Mouse (Mus musculus) midbrain, embryonic 11.5 days (tissue): Measurements from ENCODE around the gene 4932411N23Rik. TPM values are rescaled to one million over a fixed set of nuclear protein-coding genes. Genes with fewer than 3 reads are reported as not detected.
"Not testable (repeated sequence)": the region's sequence is repeated elsewhere in the genome, so short reads cannot be mapped to it uniquely, and the experiment has no call there.

Experiments used
- ATAC-seq: fragments of 200-750 bp; cut with Nextera tagmentation; 2 replicates; pipeline ENCODE4 v1.8.0; 2017; ENCODE audit warnings: moderate TSS enrichment, moderate library complexity; ENCODE audit not compliant: low FRiP score
- DNase-seq: peaks from one replicate; pipeline ENCODE4 v3.0.0; 2015; ENCODE audit warnings: low spot score; ENCODE audit errors: missing footprints
- H3K27ac ChIP-seq: fragments of 300-500 bp; sonication (generic); 2 replicates; pipeline ENCODE4 v1.5.1; 2014; ENCODE audit warnings: low read depth, low read length
- H3K27me3 ChIP-seq: fragments of 300-500 bp; sonication (generic); 2 replicates; pipeline ENCODE4 v1.6.1; 2014; ENCODE audit warnings: mild to moderate bottlenecking, low read length, moderate library complexity, mixed read lengths; ENCODE audit not compliant: control insufficient read depth, insufficient read depth
- H3K36me3 ChIP-seq: fragments of 300-500 bp; sonication (generic); 2 replicates; pipeline ENCODE4 v1.6.1; 2014; ENCODE audit warnings: mild to moderate bottlenecking, low read length, moderate library complexity, mixed read lengths; ENCODE audit not compliant: control insufficient read depth, insufficient read depth
- H3K4me1 ChIP-seq: fragments of 300-500 bp; sonication (generic); 2 replicates; pipeline ENCODE4 v1.6.1; 2014; ENCODE audit warnings: low read length; ENCODE audit not compliant: control insufficient read depth, insufficient read depth
- H3K4me2 ChIP-seq: fragments of 300-500 bp; sonication (generic); 2 replicates; pipeline ENCODE4 v1.6.1; 2014; ENCODE audit warnings: mild to moderate bottlenecking, moderate library complexity
- H3K4me3 ChIP-seq: fragments of 300-500 bp; sonication (generic); 2 replicates; pipeline ENCODE4 v1.5.1; 2014; ENCODE audit warnings: low read depth, low read length
- H3K9ac ChIP-seq: fragments of 300-500 bp; sonication (generic); 2 replicates; pipeline ENCODE4 v1.6.1; 2014; ENCODE audit warnings: low read length
- H3K9me3 ChIP-seq: fragments of 300-500 bp; sonication (generic); 2 replicates; pipeline ENCODE4 v1.6.1; 2016; ENCODE audit warnings: low read length; ENCODE audit not compliant: control insufficient read depth
- WGBS: fragments of 180-500 bp; shearing (Covaris S2); extraction: QIAGEN DNeasy Blood & Tissue Kit; methylation state at CpG from one replicate; pipeline ENCODE4 v1.1.7; 2014; 5-methylcytosine and 5-hydroxymethylcytosine counted together
- polyA plus RNA-seq: library from polyadenylated mRNA; unstranded; fragments of >200 nt; fragmentation: Nextera tagmentation; extraction: Ambion mirVana; gene quantifications from 2 replicates; pipeline ENCODE4 v1.2.1, GENCODE M21; 2014

The 4932411N23Rik gene
- polyA plus RNA-seq: not detected in 2 replicates

DNA sequence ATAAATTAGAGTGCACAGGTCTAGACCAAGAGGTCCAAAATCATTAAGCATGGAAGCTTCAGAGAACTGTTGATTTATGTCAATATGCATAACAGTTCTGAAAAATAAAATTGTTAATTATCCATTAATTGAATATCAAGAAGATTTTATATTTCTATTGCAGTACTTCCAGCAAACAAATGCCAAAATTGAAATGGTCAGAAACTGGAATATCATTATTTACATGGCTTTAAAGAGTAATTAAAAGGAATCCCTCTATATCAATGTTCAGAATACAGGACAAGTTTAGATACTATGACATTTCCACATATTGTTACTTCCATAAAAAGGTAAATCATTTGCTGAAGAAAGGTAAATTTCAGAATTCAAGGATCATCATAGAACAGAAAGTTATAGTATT is at the start of gene 4932411N23Rik:
TSS of gene 4932411N23Rik (minus strand) at position 101 of the 400 bp plus-strand sequence.
- Histone ChIP-seq H3K27me3 (no peaks in the 10 kb centered on the region), H3K4me2 (no peak within 1 kb of the TSS), H3K9me3 (no peaks in the 10 kb centered on the region), H3K9ac (no peak within 1 kb of the TSS), H3K36me3 (no peaks in the 10 kb centered on the region), H3K4me3 (no peak within 1 kb of the TSS), H3K27ac (no peak within 1 kb of the TSS), H3K4me1 (no peaks in the 10 kb centered on the region)
- no peak for DNase-seq
- no peak for ATAC-seq

DNA sequence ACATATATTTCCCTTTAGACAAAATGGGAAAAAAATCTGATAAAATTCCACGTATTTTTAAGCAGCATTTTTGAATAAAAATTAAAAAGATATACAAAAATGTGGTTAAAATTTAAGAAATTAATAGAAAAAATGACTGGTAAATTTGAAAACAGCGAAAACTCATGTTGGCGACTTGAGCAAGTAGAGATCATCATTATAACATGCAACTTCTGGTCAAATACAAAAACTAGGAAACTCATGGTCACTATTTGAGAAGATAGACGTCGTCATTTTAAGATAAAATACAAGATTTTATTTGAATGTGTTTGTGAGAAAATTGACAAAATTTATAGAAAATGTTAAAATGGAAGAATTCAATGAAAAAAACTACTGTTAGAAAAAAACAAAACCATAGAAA is 35.8 kb downstream of the 4932411N23Rik start:
- Histone ChIP-seq H3K27me3 (no peaks in the 10 kb centered on the region), H3K27ac (no peak overlapping the region), H3K4me3 (no peak overlapping the region), H3K9ac (no peak overlapping the region), H3K36me3 (no peaks in the 10 kb centered on the region), H3K4me2 (no peak overlapping the region), H3K4me1 (no peaks in the 10 kb centered on the region), H3K9me3 (no peaks in the 10 kb centered on the region)
- ATAC-seq: no peak
- WGBS: 83% methylated on average over 5 of the region's 5 CpGs
- no peak for DNase-seq

DNA sequence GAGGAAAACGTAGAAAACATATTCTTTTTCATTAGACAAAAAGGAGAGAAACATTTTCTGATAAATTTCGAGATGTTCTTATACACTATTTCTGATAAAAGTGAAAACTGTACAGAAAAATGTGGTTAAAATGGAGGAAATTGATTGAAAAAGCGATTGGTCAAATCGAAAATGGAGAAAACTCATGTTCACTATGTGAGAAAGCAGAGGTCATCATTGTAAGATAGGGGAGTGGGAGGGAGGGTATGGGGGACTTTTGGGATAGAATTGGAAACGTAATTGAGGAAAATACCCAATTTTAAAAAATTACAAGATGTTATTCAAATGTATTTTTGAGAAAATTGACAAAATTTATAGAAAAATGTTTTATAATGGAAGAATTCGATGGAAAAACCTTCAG is 38.0 kb downstream of the 4932411N23Rik start:
- 86% methylated on average over 5 of the region's 6 CpGs for WGBS
- not testable (repeated sequence) for H3K4me2 ChIP-seq, H3K27ac ChIP-seq, H3K9ac ChIP-seq, ATAC-seq, H3K4me1 ChIP-seq, H3K27me3 ChIP-seq, H3K36me3 ChIP-seq, H3K4me3 ChIP-seq, H3K9me3 ChIP-seq
- DNase-seq: peak; percentile 87

DNA sequence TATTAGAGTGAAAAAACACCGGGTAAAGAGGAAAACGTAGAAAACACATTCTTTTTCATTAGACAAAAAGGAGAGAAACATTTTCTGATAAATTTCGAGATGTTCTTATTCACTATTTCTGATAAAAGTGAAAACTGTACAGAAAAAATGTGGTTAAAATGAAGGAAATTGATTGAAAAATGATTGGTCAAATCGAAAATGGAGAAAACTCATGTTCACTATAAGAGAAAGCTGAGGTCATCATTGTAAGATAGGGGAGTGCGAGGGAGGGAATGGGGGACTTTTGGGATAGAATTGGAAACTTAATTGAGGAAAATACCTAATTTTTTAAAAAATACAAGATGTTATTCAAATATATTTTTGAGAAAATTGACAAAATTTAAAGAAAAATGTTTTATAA is 40.8 kb downstream of the 4932411N23Rik start:
- ATAC-seq, H3K9me3 ChIP-seq, H3K27me3 ChIP-seq, H3K9ac ChIP-seq, H3K36me3 ChIP-seq, H3K4me3 ChIP-seq, H3K27ac ChIP-seq, H3K4me1 ChIP-seq, H3K4me2 ChIP-seq: not testable (repeated sequence)
- DNase-seq: peak; percentile 91
- WGBS: 87% methylated on average over 5 of the region's 5 CpGs

DNA sequence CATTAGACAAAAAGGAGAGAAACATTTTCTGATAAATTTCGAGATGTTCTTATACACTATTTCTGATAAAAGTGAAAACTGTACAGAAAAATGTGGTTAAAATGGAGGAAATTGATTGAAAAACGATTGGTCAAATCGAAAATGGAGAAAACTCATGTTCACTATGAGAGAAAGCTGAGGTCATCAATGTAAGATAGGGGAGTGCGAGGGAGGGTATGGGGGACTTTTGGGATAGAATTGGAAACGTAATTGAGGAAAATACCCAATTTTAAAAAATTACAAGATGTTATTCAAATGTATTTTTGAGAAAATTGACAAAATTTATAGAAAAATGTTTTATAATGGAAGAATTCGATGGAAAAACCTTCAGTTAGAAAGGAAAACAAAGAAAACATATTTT is 42.2 kb downstream of the 4932411N23Rik start:
- not testable (repeated sequence) for H3K9me3 ChIP-seq, ATAC-seq, H3K36me3 ChIP-seq, H3K9ac ChIP-seq, H3K4me2 ChIP-seq, H3K4me1 ChIP-seq, H3K4me3 ChIP-seq, H3K27ac ChIP-seq, H3K27me3 ChIP-seq, DNase-seq
- WGBS: 78% methylated on average over 4 of the region's 6 CpGs

Other genes with a start within 250 kb of the 4932411N23Rik start
- not detected in 2 replicates for gene Gm382, start 224.1 kb upstream of the 4932411N23Rik start, polyA plus RNA-seq